Mouse (Mus musculus): ENCODE data around the gene Cav1. TPM values are rescaled to one million over a fixed set of nuclear protein-coding genes. Genes with fewer than 3 reads are reported as not detected.

Gene Cav1
- not detected in 3 replicates for total RNA-seq (2017)

GRCm38 (mm10) chr6:17305954-17306601 lies at the start of gene Cav1:
Gene Cav1, plus strand, starts transcription at chr6:17306335.
- peak; percentile 42 for ATAC-seq (replicated peaks; ENCODE audit: insufficient number of reproducible peaks, low FRiP score, low TSS enrichment, poor library complexity, severe bottlenecking)

GRCm38 (mm10) chr6:17258142-17258541 lies 48.0 kb upstream of the Cav1 start:
- no peak for ATAC-seq (replicated peaks; ENCODE audit: insufficient number of reproducible peaks, low FRiP score, low TSS enrichment, poor library complexity, severe bottlenecking)

GRCm38 (mm10) chr6:17258911-17259310 lies 47.2 kb upstream of the Cav1 start:
- no peak for ATAC-seq (replicated peaks; ENCODE audit: insufficient number of reproducible peaks, low FRiP score, low TSS enrichment, poor library complexity, severe bottlenecking)

GRCm38 (mm10) chr6:17262786-17263185 lies 43.3 kb upstream of the Cav1 start:
- no peak for ATAC-seq (replicated peaks; ENCODE audit: insufficient number of reproducible peaks, low FRiP score, low TSS enrichment, poor library complexity, severe bottlenecking)

- no peak for ATAC-seq (replicated peaks; ENCODE audit: insufficient number of reproducible peaks, low FRiP score, low TSS enrichment, poor library complexity, severe bottlenecking)
These were observed 41.1 kb upstream of the Cav1 start for GRCm38 (mm10) chr6:17265043-17265442.

- no peak for ATAC-seq (replicated peaks; ENCODE audit: insufficient number of reproducible peaks, low FRiP score, low TSS enrichment, poor library complexity, severe bottlenecking)
These were observed 39.7 kb upstream of the Cav1 start for GRCm38 (mm10) chr6:17266466-17266865.

- no peak for ATAC-seq (replicated peaks; ENCODE audit: insufficient number of reproducible peaks, low FRiP score, low TSS enrichment, poor library complexity, severe bottlenecking)
These were observed 27.8 kb upstream of the Cav1 start for GRCm38 (mm10) chr6:17278366-17278765.

GRCm38 (mm10) chr6:17280939-17281756 lies 25.0 kb upstream of the Cav1 start, which contains the start of gene Cav2:
Gene Cav2, plus strand, starts transcription at chr6:17281185.
- ATAC-seq (replicated peaks; ENCODE audit: insufficient number of reproducible peaks, low FRiP score, low TSS enrichment, poor library complexity, severe bottlenecking), result peak; percentile 48

GRCm38 (mm10) chr6:17281757-17282092 lies 24.4 kb upstream of the Cav1 start:
- ATAC-seq (replicated peaks; ENCODE audit: insufficient number of reproducible peaks, low FRiP score, low TSS enrichment, poor library complexity, severe bottlenecking), result 0 out of 2 replicates have a peak, but pooled peaks have one; percentile 2

GRCm38 (mm10) chr6:17282159-17282558 lies 24.0 kb upstream of the Cav1 start:
- no peak for ATAC-seq (replicated peaks; ENCODE audit: insufficient number of reproducible peaks, low FRiP score, low TSS enrichment, poor library complexity, severe bottlenecking)

GRCm38 (mm10) chr6:17283834-17284233 lies 22.3 kb upstream of the Cav1 start:
- ATAC-seq (replicated peaks; ENCODE audit: insufficient number of reproducible peaks, low FRiP score, low TSS enrichment, poor library complexity, severe bottlenecking), result peak; percentile 45; the same call in 1 of the 2 replicates

- peak; percentile 69 for ATAC-seq (replicated peaks; ENCODE audit: insufficient number of reproducible peaks, low FRiP score, low TSS enrichment, poor library complexity, severe bottlenecking)
These were observed 19.8 kb upstream of the Cav1 start for GRCm38 (mm10) chr6:17286381-17286780.

- no peak for ATAC-seq (replicated peaks; ENCODE audit: insufficient number of reproducible peaks, low FRiP score, low TSS enrichment, poor library complexity, severe bottlenecking)
These were observed 11.0 kb upstream of the Cav1 start for GRCm38 (mm10) chr6:17295116-17295515.

- no peak for ATAC-seq (replicated peaks; ENCODE audit: insufficient number of reproducible peaks, low FRiP score, low TSS enrichment, poor library complexity, severe bottlenecking)
These were observed 629 bp downstream of the Cav1 start for GRCm38 (mm10) chr6:17306602-17307325.

GRCm38 (mm10) chr6:17307461-17308115 lies 1.5 kb downstream of the Cav1 start:
- ATAC-seq (replicated peaks; ENCODE audit: insufficient number of reproducible peaks, low FRiP score, low TSS enrichment, poor library complexity, severe bottlenecking), result peak; percentile 53; the same call in 1 of the 2 replicates

- no peak for ATAC-seq (replicated peaks; ENCODE audit: insufficient number of reproducible peaks, low FRiP score, low TSS enrichment, poor library complexity, severe bottlenecking)
These were observed 2.5 kb downstream of the Cav1 start for GRCm38 (mm10) chr6:17308661-17309060.

GRCm38 (mm10) chr6:17309260-17309659 lies 3.1 kb downstream of the Cav1 start:
- ATAC-seq (replicated peaks; ENCODE audit: insufficient number of reproducible peaks, low FRiP score, low TSS enrichment, poor library complexity, severe bottlenecking), result no peak

GRCm38 (mm10) chr6:17314241-17314640 lies 8.1 kb downstream of the Cav1 start:
- no peak for ATAC-seq (replicated peaks; ENCODE audit: insufficient number of reproducible peaks, low FRiP score, low TSS enrichment, poor library complexity, severe bottlenecking)

Data from monocyte, adult 5-6 weeks (primary cell).